Mouse (Mus musculus) cerebellum, adult 9-10 months (tissue): ENCODE results near the gene Nmrk1.
"Not testable (repeated sequence)": the region's sequence is repeated elsewhere in the genome, so short reads cannot be mapped to it uniquely, and the experiment has no call there.

Experiments
- DNase-seq: peaks from one replicate; pipeline ENCODE4 v3.0.0; 2022

The Nmrk1 gene

GRCm38 (mm10) chr19:18631644-18632219 lies at the start of gene Nmrk1, which contains the start of gene Ostf1:
Gene Nmrk1, plus strand, starts transcription at chr19:18631950.
Gene Ostf1, minus strand, starts transcription at chr19:18631823.
- DNase-seq: peak; percentile 98

GRCm38 (mm10) chr19:18582226-18582625 lies 49.5 kb upstream of the Nmrk1 start:
- DNase-seq: no peak

- no peak for DNase-seq
These were observed 48.9 kb upstream of the Nmrk1 start for GRCm38 (mm10) chr19:18582887-18583286.

- DNase-seq: no peak
These were observed 48.0 kb upstream of the Nmrk1 start for GRCm38 (mm10) chr19:18583706-18584105.

- no peak for DNase-seq
These were observed 47.1 kb upstream of the Nmrk1 start for GRCm38 (mm10) chr19:18584621-18585020.

GRCm38 (mm10) chr19:18587118-18587517 lies 44.6 kb upstream of the Nmrk1 start:
- no peak for DNase-seq

GRCm38 (mm10) chr19:18588243-18588642 lies 43.5 kb upstream of the Nmrk1 start:
- no peak for DNase-seq

- DNase-seq: not testable (repeated sequence)
These were observed 42.9 kb upstream of the Nmrk1 start for GRCm38 (mm10) chr19:18588801-18589200.

GRCm38 (mm10) chr19:18589276-18589675 lies 42.5 kb upstream of the Nmrk1 start:
- no peak for DNase-seq

GRCm38 (mm10) chr19:18590234-18590633 lies 41.5 kb upstream of the Nmrk1 start:
- DNase-seq: no peak

GRCm38 (mm10) chr19:18590942-18591354 lies 40.8 kb upstream of the Nmrk1 start:
- no peak for DNase-seq

GRCm38 (mm10) chr19:18592919-18593318 lies 38.8 kb upstream of the Nmrk1 start:
- no peak for DNase-seq

- no peak for DNase-seq
These were observed 38.0 kb upstream of the Nmrk1 start for GRCm38 (mm10) chr19:18593722-18594121.

GRCm38 (mm10) chr19:18596876-18597275 lies 34.9 kb upstream of the Nmrk1 start:
- DNase-seq: no peak

- DNase-seq: no peak
These were observed 34.0 kb upstream of the Nmrk1 start for GRCm38 (mm10) chr19:18597772-18598171.

- DNase-seq: no peak
These were observed 33.4 kb upstream of the Nmrk1 start for GRCm38 (mm10) chr19:18598265-18598926.

GRCm38 (mm10) chr19:18599051-18599450 lies 32.7 kb upstream of the Nmrk1 start:
- no peak for DNase-seq

- DNase-seq: no peak
These were observed 32.1 kb upstream of the Nmrk1 start for GRCm38 (mm10) chr19:18599650-18600049.

- no peak for DNase-seq
These were observed 31.1 kb upstream of the Nmrk1 start for GRCm38 (mm10) chr19:18600611-18601010.

- no peak for DNase-seq
These were observed 28.7 kb upstream of the Nmrk1 start for GRCm38 (mm10) chr19:18603011-18603410.

GRCm38 (mm10) chr19:18607907-18608306 lies 23.8 kb upstream of the Nmrk1 start:
- DNase-seq: no peak

GRCm38 (mm10) chr19:18608975-18609374 lies 22.8 kb upstream of the Nmrk1 start:
- no peak for DNase-seq

- no peak for DNase-seq
These were observed 17.4 kb upstream of the Nmrk1 start for GRCm38 (mm10) chr19:18614337-18614736.

- no peak for DNase-seq
These were observed 16.0 kb upstream of the Nmrk1 start for GRCm38 (mm10) chr19:18615680-18616240.
